Mouse (Mus musculus) frontal cortex, postnatal 10 days (tissue): ENCODE data around the gene Tex16.

ENCODE experiments used
- DNase-seq, 2 experiments: peaks; one replicate each; pipeline ENCODE4 v3.0.0; 2022; ENCODE audit warnings: low spot score in 2 of 2, mixed read lengths in 1 of 2

Tex16 gene

GRCm38 (mm10) chrX:112010707-112011106 is at the start of gene Tex16:
TSS of gene Tex16 (plus strand) at chrX:112011007.
- DNase-seq: no peak

DNA sequence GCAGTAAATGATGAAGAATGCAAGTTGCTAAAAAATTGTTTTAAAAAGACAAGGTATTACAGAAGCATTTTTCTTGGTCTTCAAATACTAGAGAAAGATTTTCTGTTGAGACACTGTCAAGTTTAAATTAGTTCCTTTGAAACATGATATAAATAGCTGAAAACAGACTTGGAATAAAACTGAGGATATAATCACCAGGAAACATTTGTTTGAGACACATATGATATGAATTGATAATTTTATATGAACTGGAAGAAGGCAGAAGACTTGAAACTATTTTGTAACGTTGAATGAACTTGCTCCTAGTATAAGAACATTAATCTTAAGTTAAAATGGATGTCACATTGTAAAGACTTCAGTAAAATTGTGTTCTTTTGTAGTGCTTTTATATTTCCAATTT is 11.1 kb upstream of the Tex16 start:
- no peak for DNase-seq
